Mouse (Mus musculus) spleen, adult 12 weeks (tissue): Measurements from ENCODE around the gene Nf2.
"Not testable (repeated sequence)": the region's sequence is repeated elsewhere in the genome, so short reads cannot be mapped to it uniquely, and the experiment has no call there.

ENCODE experiments used
- DNase-seq: peaks from one replicate; pipeline ENCODE4 v3.0.0; 2022; ENCODE audit warnings: low spot score

Nf2 gene

GRCm38 (mm10) chr11:4837342-4837741 lies 12.0 kb downstream of the Nf2 start:
- DNase-seq, result no peak

DNA sequence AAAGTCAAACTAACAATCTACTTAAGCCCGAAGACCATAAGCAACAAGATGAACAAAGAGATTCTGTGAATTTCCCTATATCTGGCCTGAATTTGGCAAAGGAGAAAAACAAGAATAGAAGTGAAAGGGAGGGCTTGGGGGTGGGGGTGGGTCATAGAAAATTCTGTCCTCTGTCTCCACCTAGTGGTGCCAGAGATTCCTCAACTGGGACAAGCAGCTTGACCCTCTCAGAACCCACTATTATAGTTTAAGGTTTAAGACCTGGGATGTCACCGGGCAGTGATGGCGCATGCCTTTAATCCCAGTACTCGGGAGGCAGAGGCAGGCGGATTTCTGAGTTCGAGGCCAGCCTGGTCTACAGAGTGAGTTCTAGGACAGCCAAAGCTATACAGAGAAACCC lies 12.6 kb downstream of the Nf2 start:
- no peak for DNase-seq

DNA sequence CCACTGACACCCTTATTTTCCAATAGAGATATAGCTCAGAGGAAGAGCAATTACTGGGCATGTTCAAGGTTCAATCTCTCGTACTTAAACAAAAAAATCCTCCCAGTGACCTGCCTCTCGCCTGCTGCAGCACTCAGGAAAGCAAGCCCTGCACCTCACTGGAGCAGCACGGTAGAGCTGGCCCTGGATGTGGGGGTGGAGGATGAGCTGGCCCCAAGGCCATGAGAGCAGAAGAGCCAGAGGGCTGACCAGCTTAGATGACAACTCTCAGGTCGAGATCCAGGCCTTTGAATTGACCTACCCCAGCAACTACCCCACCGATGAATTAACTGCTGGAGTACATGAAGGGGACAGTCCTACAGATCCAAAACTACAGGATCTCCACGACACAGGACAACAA lies 13.9 kb downstream of the Nf2 start:
- DNase-seq, result no peak

- DNase-seq, result no peak
These were observed 15.9 kb downstream of the Nf2 start for GRCm38 (mm10) chr11:4833295-4833939.

DNA sequence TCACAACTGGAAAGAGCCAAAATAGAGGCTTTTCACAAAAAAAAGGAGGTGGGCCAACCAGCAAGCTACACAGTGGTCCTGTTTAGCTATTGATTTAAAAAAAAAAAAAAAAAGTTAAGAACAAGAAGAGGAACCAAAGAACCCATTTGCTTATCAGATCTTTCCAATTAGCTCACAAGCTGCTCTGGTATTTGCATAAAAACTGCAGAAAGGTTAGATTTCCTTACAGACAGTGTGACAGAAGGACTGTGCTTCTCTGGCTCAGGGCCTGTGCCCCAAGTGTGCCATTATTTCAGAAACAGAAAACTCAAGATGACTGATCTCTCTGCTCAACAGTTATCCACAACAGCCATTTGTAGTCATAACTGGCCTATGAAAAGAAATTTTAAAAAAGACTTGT lies 18.3 kb downstream of the Nf2 start:
- no peak for DNase-seq

DNA sequence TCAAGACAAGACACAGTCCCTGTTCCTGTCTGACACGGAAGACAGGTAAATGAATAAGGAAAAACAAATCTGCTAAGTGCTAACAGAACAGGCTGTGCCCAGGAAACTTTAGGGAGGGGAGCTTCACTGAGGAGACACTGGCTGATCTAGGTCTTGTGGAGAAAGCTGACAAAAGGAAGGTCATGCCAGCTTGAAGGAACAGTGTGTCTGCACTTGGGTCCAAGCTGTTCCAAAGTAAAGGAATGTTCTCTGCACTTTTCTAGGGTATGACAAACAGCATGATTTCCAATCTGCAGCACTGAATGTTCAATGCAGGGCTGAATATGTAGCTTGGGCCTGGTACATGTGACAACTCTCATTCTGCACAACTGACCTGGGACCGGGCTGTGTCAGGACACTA lies 21.4 kb downstream of the Nf2 start:
- no peak for DNase-seq

DNA sequence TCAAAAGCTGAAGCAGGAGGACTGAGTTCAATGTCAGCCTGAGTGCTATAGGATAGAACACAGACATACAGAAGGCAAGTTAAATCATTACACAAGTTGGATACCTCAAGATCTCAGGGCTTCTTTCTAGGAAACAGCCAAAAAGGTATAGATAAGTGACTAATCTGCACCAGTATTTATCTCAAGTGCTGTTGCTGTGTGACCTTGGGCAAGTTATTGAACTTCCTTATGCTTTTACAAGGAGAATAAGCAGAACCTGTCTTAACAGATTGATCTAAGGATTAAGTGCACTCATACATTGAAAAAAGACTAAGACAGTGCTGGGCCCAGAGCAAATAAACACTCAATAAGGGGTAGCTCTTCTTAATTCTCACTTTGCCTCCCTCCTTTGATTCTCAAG lies 22.0 kb downstream of the Nf2 start:
- DNase-seq, result no peak

- no peak for DNase-seq
These were observed 23.1 kb downstream of the Nf2 start for GRCm38 (mm10) chr11:4826152-4826778.

DNA sequence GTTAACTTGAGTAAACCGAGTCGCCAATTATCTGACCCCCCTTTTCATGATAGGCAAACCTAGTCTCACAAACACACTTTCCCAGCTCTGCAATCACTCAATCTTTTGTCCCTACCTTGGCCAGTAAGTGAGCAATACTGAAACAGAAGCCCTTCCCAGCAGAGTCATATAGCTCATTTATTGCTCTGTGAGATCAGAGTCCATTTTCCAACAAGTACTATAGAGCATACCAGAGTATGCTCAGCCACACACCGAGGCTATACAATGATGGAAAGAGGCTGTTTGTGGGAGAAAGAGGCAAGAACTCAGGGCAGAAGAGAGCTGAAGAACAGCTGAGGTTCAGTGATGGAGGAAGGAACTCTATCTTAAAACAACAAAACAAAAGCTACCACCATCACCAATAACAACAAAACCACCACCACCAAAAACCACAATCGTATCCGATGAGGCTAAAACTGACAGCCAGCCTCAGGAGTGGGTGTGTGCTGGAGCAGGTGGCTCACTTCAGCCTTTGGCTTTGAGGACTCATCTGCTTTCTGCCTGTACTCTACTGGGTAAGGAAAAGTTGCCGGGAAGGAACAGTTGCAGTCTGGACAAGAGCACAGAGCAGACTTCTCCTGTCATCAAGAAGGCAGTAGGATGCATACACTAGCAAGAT lies 25.6 kb downstream of the Nf2 start:
- no peak for DNase-seq

GRCm38 (mm10) chr11:4822446-4822842 lies 26.9 kb downstream of the Nf2 start:
- not testable (repeated sequence) for DNase-seq

GRCm38 (mm10) chr11:4821492-4822445 lies 27.6 kb downstream of the Nf2 start:
- no peak for DNase-seq

GRCm38 (mm10) chr11:4814507-4815450 lies 34.6 kb downstream of the Nf2 start:
- DNase-seq, result no peak

DNA sequence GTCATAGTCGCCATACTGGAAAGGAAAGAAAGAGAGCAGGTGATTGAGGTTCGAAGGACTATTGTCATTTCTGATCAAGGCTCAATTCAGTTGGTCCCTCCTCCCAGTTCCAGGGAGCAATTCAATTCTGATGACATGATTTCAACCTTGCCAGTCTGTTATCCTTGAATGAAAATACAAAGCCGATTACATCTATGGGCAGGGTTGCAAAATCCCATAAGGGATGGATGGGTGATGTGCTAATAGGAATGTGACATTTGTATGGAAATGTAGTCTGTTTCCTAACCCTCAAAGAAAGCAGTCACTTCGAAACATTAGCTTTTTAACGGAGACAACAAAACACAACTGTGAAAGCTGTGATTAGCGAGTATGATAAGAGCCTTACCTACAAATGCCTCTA lies 41.0 kb downstream of the Nf2 start:
- DNase-seq, result no peak

GRCm38 (mm10) chr11:4806031-4806715 lies 43.2 kb downstream of the Nf2 start:
- DNase-seq, result no peak

DNA sequence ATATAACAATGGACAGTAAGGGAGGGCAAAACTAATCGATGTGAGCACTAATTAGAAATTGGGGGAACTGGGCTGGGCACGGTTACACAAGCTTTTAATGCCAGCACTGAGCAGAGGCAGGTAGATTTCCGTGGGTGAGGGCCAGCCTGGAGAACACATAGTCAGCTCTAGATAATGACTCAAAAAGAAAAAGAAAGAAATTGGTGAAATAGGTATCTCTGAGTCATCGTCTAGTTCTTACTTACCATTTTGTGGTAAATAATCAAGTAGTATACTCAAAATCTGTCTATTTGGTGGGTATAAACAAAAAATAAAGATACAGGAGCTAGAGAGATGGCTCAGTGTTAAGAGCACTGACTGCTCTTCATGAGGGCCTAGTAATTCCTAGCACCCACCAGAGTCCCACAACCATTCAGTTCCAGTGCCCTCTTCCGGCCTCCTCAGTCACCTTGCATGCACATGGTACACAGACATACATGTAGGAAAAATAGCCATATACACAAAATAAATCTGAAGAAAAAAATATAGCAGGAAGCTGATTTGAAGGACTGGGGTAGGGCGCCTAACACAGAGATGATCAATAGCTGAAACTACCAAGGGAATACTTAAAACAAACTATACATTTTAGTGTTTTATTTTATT lies 44.3 kb downstream of the Nf2 start:
- DNase-seq, result no peak

- DNase-seq, result no peak
These were observed 45.4 kb downstream of the Nf2 start for GRCm38 (mm10) chr11:4803951-4804350.

DNA sequence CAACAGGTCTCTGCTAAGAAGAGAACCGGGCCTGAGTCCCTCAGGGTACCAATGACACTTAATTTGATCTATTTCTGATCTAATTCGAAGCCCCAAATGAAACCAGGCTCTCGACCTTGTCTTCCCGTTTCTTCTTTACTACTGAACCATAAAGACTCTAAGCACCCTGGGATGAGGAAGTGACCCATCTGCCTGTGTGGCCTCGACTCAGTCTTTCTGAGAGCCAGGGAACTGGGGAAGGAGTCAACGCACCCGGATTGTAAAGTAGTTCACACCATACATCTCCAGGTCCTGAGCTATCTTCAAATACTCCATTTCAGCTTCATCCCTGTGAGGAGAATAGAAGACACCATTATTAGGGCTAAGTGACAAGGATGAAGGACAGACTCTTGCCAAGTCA lies 45.9 kb downstream of the Nf2 start:
- DNase-seq, result no peak

DNA sequence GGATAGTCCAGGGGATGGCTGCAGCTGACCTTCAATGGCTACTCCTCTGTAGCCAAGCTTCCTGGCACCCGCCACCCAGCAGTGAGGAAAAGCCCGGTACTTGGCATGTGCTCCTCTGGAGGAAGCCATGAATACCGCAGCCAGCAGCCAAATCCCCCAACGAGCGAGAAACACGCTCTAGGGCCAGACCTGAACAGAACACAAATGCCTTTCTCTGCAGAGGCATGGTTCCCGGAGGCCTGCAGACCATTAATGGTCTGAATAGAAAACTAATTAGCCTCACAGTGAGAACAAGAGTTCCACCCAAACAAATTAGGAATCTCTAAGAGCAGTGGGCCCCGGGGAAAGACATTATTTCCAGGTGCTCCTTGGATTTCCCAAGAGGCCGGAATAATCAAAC lies 46.3 kb downstream of the Nf2 start:
- no peak for DNase-seq

DNA sequence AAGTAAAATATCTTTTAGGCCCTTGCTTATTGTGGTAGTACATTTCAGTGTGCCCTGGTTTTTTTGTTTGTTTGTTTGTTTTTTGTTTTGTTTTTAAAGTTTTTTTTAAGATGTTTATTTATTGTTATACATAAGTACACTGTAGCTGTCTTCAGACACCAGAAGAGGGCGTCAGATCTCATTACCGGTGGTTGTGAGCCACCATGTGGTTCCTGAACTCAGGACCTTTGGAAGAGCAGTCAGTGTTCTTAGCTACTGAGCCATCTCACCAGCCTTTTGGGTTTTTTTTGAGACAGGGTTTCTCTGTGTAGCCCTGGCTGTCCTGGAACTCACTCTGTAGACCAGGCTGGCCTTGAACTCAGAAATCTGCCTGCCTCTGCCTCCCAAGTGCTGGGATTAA lies 46.9 kb downstream of the Nf2 start:
- not testable (repeated sequence) for DNase-seq

DNA sequence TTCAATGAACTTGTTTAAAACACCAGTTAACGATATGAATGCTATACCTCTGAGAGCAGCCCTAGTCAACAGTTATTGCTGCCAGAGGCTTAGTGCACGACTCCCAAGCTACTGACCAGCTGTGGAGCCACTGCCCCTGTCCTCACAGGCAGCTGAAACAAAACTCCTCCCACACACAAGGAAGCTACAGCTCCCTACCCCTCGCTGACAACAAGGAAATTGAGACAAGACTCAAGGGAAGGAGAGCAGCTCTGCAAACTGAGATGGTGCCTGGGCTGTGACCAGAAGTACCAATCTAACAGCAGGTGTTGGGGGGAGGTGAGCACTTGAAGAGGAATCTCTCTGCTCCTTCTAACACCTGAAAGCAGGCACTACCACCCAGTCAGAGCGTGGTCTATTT lies 48.7 kb downstream of the Nf2 start:
- no peak for DNase-seq
